Mouse (Mus musculus) thymus, adult 2 months (tissue): ENCODE results near the gene Slc41a2.

Experiments
- CTCF ChIP-seq: fragments of 200-500 bp; IDR thresholded peaks from 2 replicates; pipeline ENCODE4 v1.5.1; 2012; ENCODE audit warnings: mild to moderate bottlenecking, control low read depth, low read length, moderate library complexity, borderline replicate concordance; ENCODE audit not compliant: control insufficient read depth, poor library complexity, insufficient read depth; ENCODE audit errors: extremely low read depth
- POLR2A ChIP-seq: fragments of 200-500 bp; IDR thresholded peaks from 2 replicates; pipeline ENCODE4 v1.6.1; 2012; ENCODE audit warnings: mild to moderate bottlenecking, low read length, control low read depth, moderate library complexity; ENCODE audit not compliant: control insufficient read depth, poor library complexity, insufficient read depth; ENCODE audit errors: extremely low read depth

DNA sequence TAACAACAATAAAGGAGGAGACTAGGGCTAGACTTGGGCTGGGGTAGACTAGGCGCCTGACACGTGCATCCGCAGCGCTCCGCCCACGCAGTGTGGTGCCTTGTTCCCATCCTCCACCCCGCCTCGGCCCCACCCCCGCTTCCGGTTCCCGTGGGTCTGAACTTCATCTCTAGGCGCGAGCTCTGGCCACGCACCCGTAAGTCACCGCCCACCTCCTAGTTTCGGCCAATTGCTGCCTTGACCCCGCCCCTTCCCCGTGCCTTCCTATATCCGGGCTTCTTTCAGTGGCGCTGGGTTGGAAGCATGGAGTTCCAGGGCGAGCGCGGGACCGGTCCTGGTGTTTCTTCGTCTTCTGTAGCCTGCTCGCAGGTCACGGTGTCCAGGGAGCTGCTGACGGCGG, 22.3 kb upstream of the Slc41a2 start, which contains the start of gene D10Wsu102e:
- 0 out of 2 replicates have a peak, but pooled peaks have one; percentile 32 for TF ChIP-seq CTCF
- TF ChIP-seq POLR2A = peak; percentile 80
